In the genomic region with DNA sequence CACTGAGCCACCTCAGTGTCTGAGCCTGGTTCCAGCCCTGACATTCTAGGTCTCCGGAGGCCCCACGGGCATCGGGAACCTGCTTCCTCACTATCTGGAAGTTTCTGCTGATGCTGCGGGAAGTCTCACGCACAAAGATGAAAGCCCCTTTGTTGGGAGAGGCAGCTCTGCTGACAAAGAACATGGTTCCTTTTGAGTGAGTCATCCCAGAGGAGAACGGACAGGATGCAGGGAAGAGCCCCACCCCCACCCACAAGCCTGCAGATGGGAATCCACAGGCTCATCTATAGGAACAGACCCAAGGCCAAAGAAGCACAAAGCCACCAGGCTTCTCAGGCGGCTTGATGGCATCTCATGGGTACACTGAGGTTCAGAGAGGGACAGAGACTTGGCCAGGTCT, we compare ENCODE assay signal across 17 mouse cellular contexts.
"Had no signal": no experiment of that assay in that cellular context is flagged by ENCODE, and none has a peak within 500 bp of the region (broad histone marks: within the 10 kb centered on the region; RNA-seq: fewer than 3 reads in every experiment).

No protein-coding gene starts in this region.

- H3K9ac ChIP-seq: limb, embryonic 12.5 days; liver, embryonic 13.5 days; liver, postnatal 0 days; lung, embryonic 15.5 days; midbrain, embryonic 13.5 days; neural tube, embryonic 12.5 days had no signal

- H3K4me2 ChIP-seq: limb, embryonic 12.5 days; liver, embryonic 13.5 days; lung, embryonic 15.5 days; midbrain, embryonic 13.5 days; neural tube, embryonic 12.5 days had no signal

- DNase-seq: kidney, adult 9 months; kidney, postnatal 10 days; liver; liver, embryonic 13.5 days; liver, postnatal 0 days; lung, postnatal 14 days; right cerebral cortex, postnatal 4 days; spleen, adult 18-20 months; thymus, adult 18-20 months; thymus, postnatal 14 days had no signal

- H3K36me3 ChIP-seq: limb, embryonic 12.5 days; liver, embryonic 13.5 days; lung, embryonic 15.5 days; midbrain, embryonic 13.5 days; neural tube, embryonic 12.5 days had no signal

- H3K27me3 ChIP-seq: liver, embryonic 13.5 days; lung, embryonic 15.5 days; midbrain, embryonic 13.5 days had no signal

- H3K9me3 ChIP-seq: limb, embryonic 12.5 days; liver, embryonic 13.5 days; lung, embryonic 15.5 days; megakaryocyte, embryonic 14.5 days; midbrain, embryonic 13.5 days; neural tube, embryonic 12.5 days had no signal

- H3K27ac ChIP-seq: left cerebral cortex, adult 2 months; limb, embryonic 12.5 days; liver, embryonic 13.5 days; lung, embryonic 15.5 days; macrophage; midbrain, embryonic 13.5 days; neural tube, embryonic 12.5 days had no signal

- ATAC-seq: liver, postnatal 0 days; midbrain, embryonic 13.5 days had no signal

- H3K4me1 ChIP-seq: liver, embryonic 13.5 days; megakaryocyte, embryonic 14.5 days had no signal

- H3K4me3 ChIP-seq: left cerebral cortex, adult 2 months; limb, embryonic 12.5 days; liver, embryonic 13.5 days; lung, embryonic 15.5 days; megakaryocyte, embryonic 14.5 days; midbrain, embryonic 13.5 days; neural tube, embryonic 12.5 days had no signal
